Comparison of ENCODE assay signal across 30 mouse cellular contexts in genomic region chr4:111866701-111867100, GRCm38 (mm10). TPM values are rescaled to one million over a fixed set of nuclear protein-coding genes. Genes with fewer than 3 reads are reported as not detected.
A peak's percentile ranks its signal among the peaks of the same experiment; 100 is the strongest.
DNase-seq lines count a peak whose midpoint lies in the region; ATAC-seq lines count a peak whose summit lies in the region.
"Had no signal": no experiment of that assay in that cellular context is flagged by ENCODE, and none has a peak within 500 bp of the region (broad histone marks: within the 10 kb centered on the region; RNA-seq: fewer than 3 reads in every experiment).

No protein-coding gene starts in this region.

- H3K27me3 ChIP-seq in forebrain, embryonic 13.5 days: no peaks in the 10 kb centered on the region
- no peaks in the 10 kb centered on the region for H3K27me3 ChIP-seq in forebrain, embryonic 11.5 days (ENCODE audit: control insufficient read depth, insufficient read depth, low read length)
- H3K27me3 ChIP-seq in limb, embryonic 12.5 days: no peaks in the 10 kb centered on the region
- no peaks in the 10 kb centered on the region for H3K27me3 ChIP-seq in limb, embryonic 10.5 days (ENCODE audit: low read depth, poor library complexity, severe bottlenecking)
- H3K27me3 ChIP-seq in kidney, embryonic 16.5 days (ENCODE audit: insufficient read depth, low read length): no peaks in the 10 kb centered on the region
- H3K27me3 ChIP-seq: embryonic facial prominence, embryonic 15.5 days; midbrain, embryonic 12.5 days; neural tube, embryonic 15.5 days had no signal

- H3K27ac ChIP-seq in forebrain, embryonic 13.5 days: no peak overlapping the region
- H3K27ac ChIP-seq in forebrain, embryonic 11.5 days (ENCODE audit: low read depth, low read length): no peak overlapping the region
- H3K27ac ChIP-seq in limb, embryonic 12.5 days: no peak overlapping the region
- H3K27ac ChIP-seq in limb, embryonic 10.5 days: no peak overlapping the region
- H3K27ac ChIP-seq in kidney, embryonic 16.5 days (ENCODE audit: low read length): no peak overlapping the region
- H3K27ac ChIP-seq: embryonic facial prominence, embryonic 15.5 days; macrophage; midbrain, embryonic 12.5 days; neural tube, embryonic 15.5 days; stomach, postnatal 0 days had no signal

- no peak for DNase-seq in forebrain, embryonic 11.5 days (ENCODE audit: low spot score)
- DNase-seq in limb, embryonic 10.5 days (ENCODE audit: low spot score): no peak
- peak; percentile 73 for DNase-seq in layer of hippocampus, adult 9-11 months
- DNase-seq in cerebellum, adult 8-10 months: no peak
- DNase-seq: cerebellum, postnatal 14 days; embryo, embryonic 11 days; kidney, adult 2 months; kidney, postnatal 25 days; lung, embryonic 14.5 days; retina, postnatal 1 day; thymus, postnatal 14 days had no signal

- 90% methylated on average over 5 of the region's 5 CpGs for WGBS in forebrain, embryonic 13.5 days
- 90% methylated on average over 5 of the region's 5 CpGs for WGBS in forebrain, embryonic 11.5 days
- 73% methylated on average over 5 of the region's 5 CpGs for WGBS in limb, embryonic 12.5 days
- 84% methylated on average over 5 of the region's 5 CpGs for WGBS in limb, embryonic 10.5 days
- 86% methylated on average over 5 of the region's 5 CpGs for WGBS in kidney, embryonic 16.5 days

- no peaks in the 10 kb centered on the region for H3K36me3 ChIP-seq in forebrain, embryonic 13.5 days (ENCODE audit: poor library complexity, severe bottlenecking)
- no peaks in the 10 kb centered on the region for H3K36me3 ChIP-seq in forebrain, embryonic 11.5 days (ENCODE audit: control insufficient read depth, insufficient read depth, low read length)
- H3K36me3 ChIP-seq in limb, embryonic 12.5 days: no peaks in the 10 kb centered on the region
- no peaks in the 10 kb centered on the region for H3K36me3 ChIP-seq in limb, embryonic 10.5 days
- no peaks in the 10 kb centered on the region for H3K36me3 ChIP-seq in kidney, embryonic 16.5 days (ENCODE audit: insufficient read depth, low read length)
- H3K36me3 ChIP-seq: embryonic facial prominence, embryonic 15.5 days; G1E; midbrain, embryonic 12.5 days; neural tube, embryonic 15.5 days had no signal

- no peaks in the 10 kb centered on the region for H3K9me3 ChIP-seq in forebrain, embryonic 13.5 days (replicated peaks)
- no peaks in the 10 kb centered on the region for H3K9me3 ChIP-seq in forebrain, embryonic 11.5 days (ENCODE audit: control insufficient read depth, low read length)
- H3K9me3 ChIP-seq in limb, embryonic 12.5 days: no peaks in the 10 kb centered on the region
- H3K9me3 ChIP-seq in limb, embryonic 10.5 days (replicated peaks): no peaks in the 10 kb centered on the region
- no peaks in the 10 kb centered on the region for H3K9me3 ChIP-seq in kidney, embryonic 16.5 days (ENCODE audit: low read length)
- H3K9me3 ChIP-seq: embryonic facial prominence, embryonic 15.5 days; G1E; midbrain, embryonic 12.5 days; neural tube, embryonic 15.5 days had no signal

- no peak overlapping the region for H3K9ac ChIP-seq in forebrain, embryonic 13.5 days
- H3K9ac ChIP-seq in forebrain, embryonic 11.5 days (ENCODE audit: low read length): no peak overlapping the region
- no peak overlapping the region for H3K9ac ChIP-seq in limb, embryonic 12.5 days (replicated peaks)
- H3K9ac ChIP-seq in kidney, embryonic 16.5 days (replicated peaks; ENCODE audit: low read length): no peak overlapping the region
- H3K9ac ChIP-seq: embryonic facial prominence, embryonic 15.5 days; lung, embryonic 14.5 days; midbrain, embryonic 12.5 days; neural tube, embryonic 15.5 days had no signal

- ATAC-seq in forebrain, embryonic 13.5 days: peak; percentile 55; the same call in 1 of the 2 replicates
- no peak for ATAC-seq in forebrain, embryonic 11.5 days (replicated peaks; ENCODE audit: low FRiP score)
- ATAC-seq in limb, embryonic 12.5 days (ENCODE audit: insufficient number of reproducible peaks, insufficient read depth, low FRiP score, low TSS enrichment, low read depth): peak; percentile 37; the same call in 1 of the 2 replicates
- ATAC-seq in monocyte, adult 5-6 weeks (replicated peaks; ENCODE audit: insufficient number of reproducible peaks, low FRiP score, low TSS enrichment, poor library complexity, severe bottlenecking): no peak
- ATAC-seq in kidney, embryonic 16.5 days (ENCODE audit: low FRiP score, low TSS enrichment): no peak
- ATAC-seq: CD4-positive, CD25-positive, alpha-beta regulatory T cell, adult 4 months; hindbrain, embryonic 16.5 days had no signal

- no peak overlapping the region for H3K4me2 ChIP-seq in forebrain, embryonic 13.5 days
- no peak overlapping the region for H3K4me2 ChIP-seq in forebrain, embryonic 11.5 days (ENCODE audit: low read depth, low read length, severe bottlenecking)
- H3K4me2 ChIP-seq in limb, embryonic 12.5 days: no peak overlapping the region
- H3K4me2 ChIP-seq in kidney, embryonic 16.5 days (replicated peaks; ENCODE audit: low read depth, low read length): no peak overlapping the region
- H3K4me2 ChIP-seq: embryonic facial prominence, embryonic 15.5 days; heart, embryonic 11.5 days; liver, embryonic 11.5 days; lung, embryonic 14.5 days; midbrain, embryonic 12.5 days; neural tube, embryonic 15.5 days had no signal

- no peak overlapping the region for H3K4me3 ChIP-seq in forebrain, embryonic 13.5 days
- H3K4me3 ChIP-seq in forebrain, embryonic 11.5 days (ENCODE audit: low read depth, low read length): no peak overlapping the region
- H3K4me3 ChIP-seq in limb, embryonic 12.5 days (replicated peaks): no peak overlapping the region
- no peak overlapping the region for H3K4me3 ChIP-seq in limb, embryonic 10.5 days
- no peak overlapping the region for H3K4me3 ChIP-seq in kidney, embryonic 16.5 days (ENCODE audit: low read length)
- H3K4me3 ChIP-seq: embryonic facial prominence, embryonic 15.5 days; midbrain, embryonic 12.5 days; myocyte; neural tube, embryonic 15.5 days had no signal

- no peaks in the 10 kb centered on the region for H3K4me1 ChIP-seq in forebrain, embryonic 13.5 days
- no peaks in the 10 kb centered on the region for H3K4me1 ChIP-seq in forebrain, embryonic 11.5 days (replicated peaks; ENCODE audit: control insufficient read depth, insufficient read depth, low read length)
- no peaks in the 10 kb centered on the region for H3K4me1 ChIP-seq in limb, embryonic 12.5 days (replicated peaks)
- H3K4me1 ChIP-seq in limb, embryonic 10.5 days: no peaks in the 10 kb centered on the region
- H3K4me1 ChIP-seq in kidney, embryonic 16.5 days (ENCODE audit: insufficient read depth, low read length): no peaks in the 10 kb centered on the region
- H3K4me1 ChIP-seq: embryonic facial prominence, embryonic 15.5 days; midbrain, embryonic 12.5 days; neural tube, embryonic 15.5 days had no signal

RNA-seq across cellular contexts. Expression of gene Slc5a9, which starts 36.0 kb away (rescaled TPM):
- not detected in 2 replicates for polyA plus RNA-seq in forebrain, embryonic 13.5 days (2015; fragmentation: Nextera tagmentation; extraction: Ambion mirVana)
- not detected in 2 replicates for polyA plus RNA-seq in forebrain, embryonic 11.5 days (2014; fragmentation: Nextera tagmentation; extraction: Ambion mirVana)
- 0.08 and 0.10 TPM in 2 replicates for polyA plus RNA-seq in limb, embryonic 12.5 days (2016; fragmentation: Nextera tagmentation; extraction: Ambion mirVana)
- polyA plus RNA-seq in limb, embryonic 10.5 days (2016; fragmentation: Nextera tagmentation; extraction: Ambion mirVana): not detected in 2 replicates
- total RNA-seq in monocyte, adult 5-6 weeks (2017): not detected in 3 replicates
- 3.3 and 3.9 TPM in 2 replicates for polyA plus RNA-seq in kidney, embryonic 16.5 days (2015; fragmentation: Nextera tagmentation; extraction: Ambion mirVana)
- total RNA-seq: heart, postnatal 25 days; left cerebral cortex, postnatal 25 days had no signal
- polyA plus RNA-seq: CD4-positive, CD25-positive, alpha-beta regulatory T cell, adult 4 months; G1E; heart, embryonic 11.5 days; hindbrain, embryonic 16.5 days; liver, embryonic 11.5 days; lung, embryonic 14.5 days; macrophage; midbrain, embryonic 12.5 days; myocyte; neural tube, embryonic 15.5 days had no signal

RNA-seq across cellular contexts. Expression of gene Skint8, which starts 52.5 kb away (rescaled TPM):
- polyA plus RNA-seq in forebrain, embryonic 13.5 days (2015; fragmentation: Nextera tagmentation; extraction: Ambion mirVana): not detected in 2 replicates
- not detected in 2 replicates for polyA plus RNA-seq in forebrain, embryonic 11.5 days (2014; fragmentation: Nextera tagmentation; extraction: Ambion mirVana)
- polyA plus RNA-seq in limb, embryonic 12.5 days (2016; fragmentation: Nextera tagmentation; extraction: Ambion mirVana): not detected in 2 replicates
- not detected in 2 replicates for polyA plus RNA-seq in limb, embryonic 10.5 days (2016; fragmentation: Nextera tagmentation; extraction: Ambion mirVana)
- total RNA-seq in monocyte, adult 5-6 weeks (2017): not detected in 3 replicates
- not detected in 2 replicates for polyA plus RNA-seq in kidney, embryonic 16.5 days (2015; fragmentation: Nextera tagmentation; extraction: Ambion mirVana)
- total RNA-seq: adrenal gland, postnatal 4 days; heart, postnatal 25 days; left cerebral cortex, postnatal 25 days had no signal
- polyA plus RNA-seq: CD4-positive, CD25-positive, alpha-beta regulatory T cell, adult 4 months; G1E; gonadal fat pad, adult 2 months; heart, embryonic 11.5 days; hindbrain, embryonic 16.5 days; kidney, adult 2 months; liver, embryonic 11.5 days; lung, embryonic 14.5 days; macrophage; midbrain, embryonic 12.5 days; myocyte; neural tube, embryonic 15.5 days had no signal

Comparison
In these comparisons a context has a peak if more than half of its experiments do, and no peak if none do; other contexts are left out.
1. ATAC-seq: peak in forebrain, embryonic 13.5 days (single experiment) and limb, embryonic 12.5 days (single experiment); none in forebrain, embryonic 11.5 days (single experiment), monocyte, adult 5-6 weeks (single experiment) and kidney, embryonic 16.5 days (single experiment).